Mouse (Mus musculus) Patski (cell line): Measurements from ENCODE around the gene Gabpb1. TPM values are rescaled to one million over a fixed set of nuclear protein-coding genes. Genes with fewer than 3 reads are reported as not detected.

Experiments used
- ATAC-seq: fragments of 100-300 bp; one replicate; pipeline ENCODE4 v1.8.0; 2021
- CTCF ChIA-PET: fragments of 350-600 bp; sonication (Branson Sonifier 250); formaldehyde crosslinking; loops from one replicate; lab custom pipeline; 2022; ENCODE audit warnings: inconsistent platforms; lab: Charles Lee
- POLR2A ChIA-PET: fragments of 350-600 bp; sonication (Branson Sonifier 250); formaldehyde crosslinking; loops from one replicate; lab custom pipeline; 2022; ENCODE audit warnings: antibody characterized with exemption, inconsistent platforms; lab: Charles Lee
- DNase-seq: peaks from one replicate; pipeline ENCODE4 v3.0.0-alpha.2; 2011; ENCODE audit warnings: low read depth, low spot score
- H3K27me3 ChIP-seq: fragments of 371-371 bp; one replicate; pipeline ENCODE4 v1.5.1; 2021
- CTCF ChIP-seq: fragments of 100-300 bp; IDR thresholded peaks from one replicate; pipeline ENCODE4 v1.5.1; 2021
- in situ Hi-C: fragments of 300-500 bp; cut with MboI; formaldehyde crosslinking; loops from 3 replicates; pipeline ENCODE4 v1.11.1; 2018; ENCODE audit warnings: low pct_unique_long_range_greater_than_20kb, mixed read lengths
- polyA plus RNA-seq: library from polyadenylated mRNA; unstranded; gene quantifications from one replicate; pipeline ENCODE4 v1.2.3, GENCODE M21; 2021

The Gabpb1 gene
- polyA plus RNA-seq, 1 experiment from 2014 or later = 21.9 TPM

- ChIA-PET CTCF (interaction anchor here (0.9 kb wide), 1 partner anchor 9 kb away, joined by 3 read pairs; no protein-coding TSS in a partner anchor), POLR2A (no interaction called here)
- no peak for DNase-seq
- in situ Hi-C loops = no loop called here
- TF ChIP-seq CTCF = no peak
- no peak for ATAC-seq
- H3K27me3 ChIP-seq = no peaks in the 10 kb centered on the region
Observed at GRCm38 (mm10) chr2:126607553-126608203, 68.5 kb downstream of the Gabpb1 start.

- ChIA-PET POLR2A (no interaction called here), CTCF (no interaction called here)
- DNase-seq (no peak), ATAC-seq (no peak)
- TF ChIP-seq CTCF = no peak
- H3K27me3 ChIP-seq = no peaks in the 10 kb centered on the region
- in situ Hi-C loops = no loop called here
Observed at GRCm38 (mm10) chr2:126606688-126607062, 69.5 kb downstream of the Gabpb1 start.

- ATAC-seq (no peak), DNase-seq (no peak)
- CTCF ChIA-PET = no interaction called here
- in situ Hi-C loops = no loop called here
- POLR2A ChIA-PET = no interaction called here
- no peaks in the 10 kb centered on the region for H3K27me3 ChIP-seq
- TF ChIP-seq CTCF = no peak
Observed at GRCm38 (mm10) chr2:126606061-126606687, 70.0 kb downstream of the Gabpb1 start.

GRCm38 (mm10) chr2:126601918-126602600 is 74.1 kb downstream of the Gabpb1 start:
- no peak for TF ChIP-seq CTCF
- ATAC-seq = no peak
- in situ Hi-C loops = no loop called here
- POLR2A ChIA-PET = no interaction called here
- no peak for DNase-seq
- no peaks in the 10 kb centered on the region for H3K27me3 ChIP-seq
- CTCF ChIA-PET = no interaction called here

- ChIA-PET CTCF (interaction anchor here (0.9 kb wide), 1 partner anchor 11 kb away, joined by 3 read pairs; no protein-coding TSS in a partner anchor), POLR2A (interaction anchor here (0.6 kb wide), 1 partner anchor 958 kb away, joined by 6 read pairs; no protein-coding TSS in a partner anchor)
- no peak for TF ChIP-seq CTCF
- no peaks in the 10 kb centered on the region for H3K27me3 ChIP-seq
- no peak for DNase-seq
- in situ Hi-C loops = no loop called here
- ATAC-seq = no peak
Observed at GRCm38 (mm10) chr2:126600533-126600932, 75.6 kb downstream of the Gabpb1 start.

- TF ChIP-seq CTCF = peak; percentile 51
- in situ Hi-C loops = loop anchor here (5.0 to 10.0 kb wide), 3 partner anchors 58 to 406 kb away; partner anchors contain the start of genes Ap4e1 and Usp50
- CTCF ChIA-PET = interaction anchor here (0.6 to 2.0 kb wide), 9 partner anchors 9 to 186 kb away, joined by 3 to 7 read pairs (median 3); no protein-coding TSS in a partner anchor
- ATAC-seq (no peak), DNase-seq (no peak)
- no peaks in the 10 kb centered on the region for H3K27me3 ChIP-seq
- POLR2A ChIA-PET = interaction anchor here (1.5 kb wide), 1 partner anchor 62 kb away, joined by 3 read pairs; no protein-coding TSS in a partner anchor
Observed at GRCm38 (mm10) chr2:126599005-126599404, 77.1 kb downstream of the Gabpb1 start.

GRCm38 (mm10) chr2:126598359-126598758 is 77.8 kb downstream of the Gabpb1 start:
- ChIA-PET CTCF (interaction anchor here (1.0 to 2.0 kb wide), 4 partner anchors 9 to 143 kb away, joined by 3 to 7 read pairs (median 3); no protein-coding TSS in a partner anchor), POLR2A (no interaction called here)
- DNase-seq (no peak), ATAC-seq (no peak)
- in situ Hi-C loops = loop anchor here (5.0 to 10.0 kb wide), 3 partner anchors 59 to 406 kb away; partner anchors contain the start of genes Ap4e1 and Usp50
- TF ChIP-seq CTCF = no peak
- H3K27me3 ChIP-seq = no peaks in the 10 kb centered on the region

- no peak for TF ChIP-seq CTCF
- no peaks in the 10 kb centered on the region for H3K27me3 ChIP-seq
- ATAC-seq = peak; percentile 48
- ChIA-PET CTCF (interaction anchor here (1.0 to 2.0 kb wide), 3 partner anchors 47 to 184 kb away, joined by 3 to 7 read pairs (median 5); no protein-coding TSS in a partner anchor), POLR2A (no interaction called here)
- peak; percentile 20 for DNase-seq
- in situ Hi-C loops = loop anchor here (5.0 to 10.0 kb wide), 3 partner anchors 60 to 407 kb away; partner anchors contain the start of genes Ap4e1 and Usp50
Observed at GRCm38 (mm10) chr2:126597279-126598241, 78.6 kb downstream of the Gabpb1 start.

- no peak for DNase-seq
- peak; percentile 40 for TF ChIP-seq CTCF
- in situ Hi-C loops = loop anchor here (5.0 to 10.0 kb wide), 3 partner anchors 61 to 408 kb away; partner anchors contain the start of genes Ap4e1 and Usp50
- no peaks in the 10 kb centered on the region for H3K27me3 ChIP-seq
- CTCF ChIA-PET = interaction anchor here (1.3 kb wide), 1 partner anchor 185 kb away, joined by 5 read pairs; no protein-coding TSS in a partner anchor
- POLR2A ChIA-PET = no interaction called here
- ATAC-seq = no peak
Observed at GRCm38 (mm10) chr2:126596347-126597072, 79.6 kb downstream of the Gabpb1 start.
